Mouse (Mus musculus): ENCODE measurements at regions not wholly inside any gene's neighbourhood (a gene's known extent, or its start where the extent isn't known, plus 50 kb on each side); places are given as distances from the start of the nearest gene placed in this dataset.

GRCm38 (mm10) chr14:74145202-74145700, 484.2 kb downstream of the Gm21750 start:
- H3K27ac ChIP-seq (ENCODE audit: control insufficient read depth, low read depth, low read length): no peak overlapping the region
- H3K36me3 ChIP-seq (ENCODE audit: control insufficient read depth in 1 of 2, insufficient read depth in 2 of 2, low read length in 2 of 2): no peaks in the 10 kb centered on the region
- H3K4me1 ChIP-seq (ENCODE audit: control insufficient read depth in 1 of 2, insufficient read depth in 2 of 2, low read length in 2 of 2): no peaks in the 10 kb centered on the region
- H3K4me3 ChIP-seq (ENCODE audit: control insufficient read depth in 1 of 2, insufficient read depth in 1 of 2, low read depth in 2 of 2, low read length in 2 of 2): no peak overlapping the region
- H3K27me3 ChIP-seq (ENCODE audit: control insufficient read depth in 1 of 2, insufficient read depth in 2 of 2, low read length in 2 of 2): no peaks in the 10 kb centered on the region
- no peaks in the 10 kb centered on the region for H3K9me3 ChIP-seq (replicated peaks; ENCODE audit: insufficient read depth, low read length)
- H3K79me2 ChIP-seq (ENCODE audit: control insufficient read depth, insufficient read depth, low read length, poor library complexity): no peaks in the 10 kb centered on the region
- no peak for DNase-seq (ENCODE audit: low read depth, low spot score)
- no peak overlapping the region for H3K9ac ChIP-seq (ENCODE audit: control insufficient read depth, low read depth, low read length, poor library complexity, severe bottlenecking)
- TF ChIP-seq NRF1 (IDR thresholded peaks at IDR 0.05; ENCODE audit: insufficient read depth, low read depth, low read length, poor library complexity, severe bottlenecking): no peak
- TF ChIP-seq TBP (IDR thresholded peaks at IDR 0.05; ENCODE audit: low read depth, low read length): no peak
- TF ChIP-seq USF1 (IDR thresholded peaks at IDR 0.05; ENCODE audit: low read depth, low read length): no peak
- no peak for TF ChIP-seq KAT2A (conservative IDR thresholded peaks at IDR 0.05; ENCODE audit: low read depth, low read length)
- TF ChIP-seq TAL1 (IDR thresholded peaks at IDR 0.05; ENCODE audit: low read length): no peak
- no peak for TF ChIP-seq EP300 (IDR thresholded peaks at IDR 0.05; ENCODE audit: low read depth in 1 of 2, low read length in 2 of 2)
- TF ChIP-seq MAX (IDR thresholded peaks at IDR 0.05; ENCODE audit: low read length): no peak
- TF ChIP-seq ZNF384 (IDR thresholded peaks at IDR 0.05; ENCODE audit: low read depth, low read length): no peak
- no peak for TF ChIP-seq UBTF (IDR thresholded peaks at IDR 0.05; ENCODE audit: borderline replicate concordance, insufficient read depth, low read depth, low read length)
- no peak for TF ChIP-seq GATA1 (IDR thresholded peaks at IDR 0.05; ENCODE audit: low read depth, low read length)
- TF ChIP-seq HCFC1 (IDR thresholded peaks at IDR 0.05; ENCODE audit: low read depth, low read length): no peak
- no peak for TF ChIP-seq ZMIZ1 (IDR thresholded peaks at IDR 0.05; ENCODE audit: low read depth, low read length)
- TF ChIP-seq ETS1 (IDR thresholded peaks at IDR 0.05; ENCODE audit: low read depth, low read length): no peak

DNA sequence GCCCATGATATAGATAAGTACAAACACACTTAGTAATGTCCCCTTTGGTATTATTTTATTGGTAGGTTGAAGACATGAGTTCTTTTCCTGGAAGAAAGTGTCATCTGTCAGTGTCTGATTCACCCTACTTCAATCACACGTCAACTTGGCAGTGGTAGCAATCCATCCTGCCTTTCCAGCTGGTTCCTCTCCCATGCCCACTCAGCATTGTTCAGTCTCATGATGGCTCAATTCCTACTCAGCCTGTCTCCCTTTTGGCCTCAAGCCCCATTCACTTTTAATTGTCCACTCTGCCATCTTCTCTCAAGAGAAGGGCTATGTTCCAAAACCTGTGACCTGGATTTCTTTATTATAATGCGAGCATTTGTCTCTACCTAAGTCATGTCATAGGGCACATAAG, 474.4 kb upstream of the Htr2a start:
- Histone ChIP-seq H3K4me3 (ENCODE audit: control insufficient read depth in 1 of 2, insufficient read depth in 1 of 2, low read depth in 2 of 2, low read length in 2 of 2) (no peak overlapping the region), H3K4me1 (ENCODE audit: control insufficient read depth in 1 of 2, insufficient read depth in 2 of 2, low read length in 2 of 2) (no peaks in the 10 kb centered on the region), H3K27me3 (ENCODE audit: control insufficient read depth in 1 of 2, insufficient read depth in 2 of 2, low read length in 2 of 2) (no peaks in the 10 kb centered on the region), H3K36me3 (ENCODE audit: control insufficient read depth in 1 of 2, insufficient read depth in 2 of 2, low read length in 2 of 2) (no peaks in the 10 kb centered on the region), H3K27ac (ENCODE audit: control insufficient read depth, low read depth, low read length) (no peak overlapping the region), H3K9me3 (replicated peaks; ENCODE audit: insufficient read depth, low read length) (no peaks in the 10 kb centered on the region), H3K9ac (ENCODE audit: control insufficient read depth, low read depth, low read length, poor library complexity, severe bottlenecking) (no peak overlapping the region), H3K79me2 (ENCODE audit: control insufficient read depth, insufficient read depth, low read length, poor library complexity) (no peaks in the 10 kb centered on the region)
- TF ChIP-seq MAX (IDR thresholded peaks at IDR 0.05; ENCODE audit: low read length): no peak
- no peak for TF ChIP-seq ETS1 (IDR thresholded peaks at IDR 0.05; ENCODE audit: low read depth, low read length)
- no peak for TF ChIP-seq GABPA (IDR thresholded peaks at IDR 0.05; ENCODE audit: low read depth, low read length)
- no peak for TF ChIP-seq NRF1 (IDR thresholded peaks at IDR 0.05; ENCODE audit: insufficient read depth, low read depth, low read length, poor library complexity, severe bottlenecking)
- no peak for TF ChIP-seq UBTF (IDR thresholded peaks at IDR 0.05; ENCODE audit: borderline replicate concordance, insufficient read depth, low read depth, low read length)
- TF ChIP-seq NELFE (IDR thresholded peaks at IDR 0.05; ENCODE audit: low read depth, low read length): no peak
- TF ChIP-seq GATA1 (IDR thresholded peaks at IDR 0.05; ENCODE audit: low read depth, low read length): no peak
- DNase-seq (ENCODE audit: low read depth, low spot score): no peak

All from MEL (cell line).